Mouse (Mus musculus) yolk sac, embryonic 10.5 days (tissue): ENCODE measurements at regions not wholly inside any gene's neighbourhood (a gene's known extent, or its start where the extent isn't known, plus 50 kb on each side); places are given as distances from the start of the nearest gene placed in this dataset.

Experiments
- DNase-seq: peaks from one replicate; pipeline ENCODE4 v3.0.0-alpha.2; 2017; ENCODE audit warnings: low spot score

GRCm38 (mm10) chr1:166735545-166735944 is 53.9 kb upstream of the Fmo9 start:
- DNase-seq = no peak

- no peak for DNase-seq
Measured at GRCm38 (mm10) chr1:166738029-166738428, 56.4 kb upstream of the Fmo9 start.

- DNase-seq = no peak
Measured at GRCm38 (mm10) chr1:166750236-166750635, 68.6 kb upstream of the Fmo9 start.

- no peak for DNase-seq
Measured at GRCm38 (mm10) chr1:166750777-166751176, 69.1 kb upstream of the Fmo9 start.

- no peak for DNase-seq
Measured at GRCm38 (mm10) chr1:166751436-166751835, 69.8 kb upstream of the Fmo9 start.

GRCm38 (mm10) chr1:166752990-166753709 is 71.5 kb upstream of the Fmo9 start:
- DNase-seq = no peak

- DNase-seq = no peak
Measured at GRCm38 (mm10) chr1:166758987-166759386, 77.3 kb upstream of the Fmo9 start.

GRCm38 (mm10) chr1:166773114-166773513 is 91.5 kb upstream of the Fmo9 start:
- DNase-seq = no peak

GRCm38 (mm10) chr1:166782106-166782505 is 100.5 kb upstream of the Fmo9 start:
- no peak for DNase-seq

- no peak for DNase-seq
Measured at GRCm38 (mm10) chr1:166787945-166788344, 106.3 kb upstream of the Fmo9 start.

GRCm38 (mm10) chr1:166788824-166789399 is 107.3 kb upstream of the Fmo9 start:
- no peak for DNase-seq

- DNase-seq = no peak
Measured at GRCm38 (mm10) chr1:166793052-166793716, 111.5 kb upstream of the Fmo9 start.

GRCm38 (mm10) chr1:166793717-166794081 is 112.1 kb upstream of the Fmo9 start:
- DNase-seq = no peak

- no peak for DNase-seq
Measured at GRCm38 (mm10) chr1:166794622-166795244, 113.1 kb upstream of the Fmo9 start.

- no peak for DNase-seq
Measured at GRCm38 (mm10) chr1:166795613-166796012, 114.0 kb upstream of the Fmo9 start.

GRCm38 (mm10) chr1:166796362-166796925 is 114.8 kb upstream of the Fmo9 start:
- no peak for DNase-seq

- no peak for DNase-seq
Measured at GRCm38 (mm10) chr1:166796931-166797330, 115.3 kb upstream of the Fmo9 start.

- DNase-seq = no peak
Measured at GRCm38 (mm10) chr1:166800953-166801603, 119.4 kb upstream of the Fmo9 start.

- DNase-seq = no peak
Measured at GRCm38 (mm10) chr1:166801929-166802328, 120.3 kb upstream of the Fmo9 start.

GRCm38 (mm10) chr1:166803928-166804327 is 122.3 kb upstream of the Fmo9 start:
- no peak for DNase-seq

- DNase-seq = no peak
Measured at GRCm38 (mm10) chr1:166804333-166804732, 122.7 kb upstream of the Fmo9 start.
